Mouse (Mus musculus) liver, embryonic 14.5 days (tissue): ENCODE measurements around the gene Vhl.

Source experiments
- CTCF ChIP-seq: IDR thresholded peaks from 2 replicates; pipeline ENCODE4 v1.5.1; 2016; ENCODE audit warnings: antibody characterized with exemption, low read depth, control low read depth
- EP300 ChIP-seq: IDR thresholded peaks from 2 replicates; pipeline ENCODE4 v1.6.1; 2016; ENCODE audit warnings: antibody characterized with exemption, low read depth

GRCm38 (mm10) chr6:113612258-113612969 lies 11.3 kb upstream of the Vhl start:
- TF ChIP-seq CTCF (no peak), EP300 (no peak)
